27 mouse cellular contexts compared by ENCODE assay signal in the genomic region with DNA sequence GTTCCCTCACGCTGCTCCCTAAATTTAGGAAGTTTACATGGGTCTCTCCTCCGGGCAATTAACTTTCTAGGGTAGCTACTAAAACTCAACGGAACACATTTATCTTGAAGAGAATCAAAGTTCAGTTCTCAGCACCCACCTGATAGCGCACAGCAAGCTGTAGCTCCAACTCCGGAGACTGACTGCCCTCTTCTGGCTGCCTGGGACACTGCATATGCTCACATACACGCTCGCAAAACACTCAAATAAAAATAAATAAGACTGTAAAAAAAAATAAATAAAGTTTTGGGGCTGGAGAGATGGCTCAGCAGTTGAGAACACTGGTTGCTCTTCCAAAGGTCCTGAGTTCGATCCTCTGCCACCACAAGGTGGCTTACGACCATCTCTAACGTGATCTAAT.
A peak's percentile ranks its signal among the peaks of the same experiment; 100 is the strongest.
DNase-seq lines count a peak whose midpoint lies in the region; ATAC-seq and TF ChIP-seq lines count a peak whose summit lies in the region.
"Had no signal": no experiment of that assay in that cellular context is flagged by ENCODE, and none has a peak within 500 bp of the region (broad histone marks: within the 10 kb centered on the region; RNA-seq: fewer than 3 reads in every experiment).

No protein-coding gene starts in this region.

- TF ChIP-seq CTCF in intestine, postnatal 0 days (IDR thresholded peaks at IDR 0.05; ENCODE audit: low read depth): peak; percentile 17; the same call in 1 of the 2 replicates
- 0 out of 2 replicates have a peak, but pooled peaks have one; percentile 13 for TF ChIP-seq CTCF in testis, adult 2 months (IDR thresholded peaks at IDR 0.05; ENCODE audit: control insufficient read depth, insufficient read depth, insufficient replicate concordance, low read depth, low read length)

- no peak for TF ChIP-seq POLR2A in testis, adult 2 months (IDR thresholded peaks at IDR 0.05; ENCODE audit: control insufficient read depth, low read depth, low read length)

- 95% methylated on average over 10 of the region's 10 CpGs for WGBS in forebrain, embryonic 11.5 days
- 97% methylated on average over 10 of the region's 10 CpGs for WGBS in forebrain, embryonic 16.5 days
- 94% methylated on average over 10 of the region's 10 CpGs for WGBS in intestine, postnatal 0 days
- 93% methylated on average over 10 of the region's 10 CpGs for WGBS in intestine, embryonic 16.5 days

- H3K9ac ChIP-seq in forebrain, embryonic 11.5 days (ENCODE audit: low read length): no peak overlapping the region
- no peak overlapping the region for H3K9ac ChIP-seq in forebrain, embryonic 16.5 days (replicated peaks; ENCODE audit: low read depth, low read length)
- H3K9ac ChIP-seq in intestine, postnatal 0 days (ENCODE audit: low read depth, low read length): no peak overlapping the region
- H3K9ac ChIP-seq in intestine, embryonic 16.5 days (ENCODE audit: low read depth, low read length): no peak overlapping the region
- H3K9ac ChIP-seq: embryonic facial prominence, embryonic 13.5 days; limb, embryonic 12.5 days; liver, embryonic 13.5 days; lung, embryonic 14.5 days; midbrain, embryonic 13.5 days had no signal

- H3K9me3 ChIP-seq in forebrain, embryonic 11.5 days (ENCODE audit: control insufficient read depth, low read length): no peaks in the 10 kb centered on the region; the same call in 1 of the 2 replicates
- no peaks in the 10 kb centered on the region for H3K9me3 ChIP-seq in forebrain, embryonic 16.5 days (ENCODE audit: control insufficient read depth, low read length)
- H3K9me3 ChIP-seq in intestine, postnatal 0 days (ENCODE audit: control insufficient read depth): no peaks in the 10 kb centered on the region
- H3K9me3 ChIP-seq in intestine, embryonic 16.5 days (ENCODE audit: control insufficient read depth, low read length): peaks cover 4% of the 10 kb centered on the region; the same call in 1 of the 2 replicates
- H3K9me3 ChIP-seq: embryonic facial prominence, embryonic 13.5 days; limb, embryonic 12.5 days; liver, embryonic 13.5 days; megakaryocyte, embryonic 14.5 days had no signal

- no peak for ATAC-seq in forebrain, embryonic 11.5 days (replicated peaks; ENCODE audit: low FRiP score)
- no peak for ATAC-seq in forebrain, embryonic 16.5 days
- ATAC-seq in intestine, postnatal 0 days: no peak
- no peak for ATAC-seq in intestine, embryonic 16.5 days
- ATAC-seq: forebrain, embryonic 14.5 days; hindbrain, embryonic 16.5 days; midbrain, embryonic 13.5 days had no signal

- H3K4me2 ChIP-seq in forebrain, embryonic 11.5 days (ENCODE audit: low read depth, low read length, severe bottlenecking): no peak overlapping the region
- H3K4me2 ChIP-seq in forebrain, embryonic 16.5 days (ENCODE audit: low read length): no peak overlapping the region
- no peak overlapping the region for H3K4me2 ChIP-seq in intestine, postnatal 0 days (replicated peaks; ENCODE audit: low read depth)
- H3K4me2 ChIP-seq in intestine, embryonic 16.5 days (ENCODE audit: low read depth, low read length): no peak overlapping the region
- H3K4me2 ChIP-seq: embryonic facial prominence, embryonic 13.5 days; limb, embryonic 12.5 days; liver, embryonic 13.5 days; lung, embryonic 14.5 days; midbrain, embryonic 13.5 days had no signal

- no peaks in the 10 kb centered on the region for H3K4me1 ChIP-seq in forebrain, embryonic 11.5 days (replicated peaks; ENCODE audit: control insufficient read depth, insufficient read depth, low read length)
- H3K4me1 ChIP-seq in forebrain, embryonic 16.5 days (replicated peaks; ENCODE audit: control insufficient read depth, insufficient read depth, low read length): no peaks in the 10 kb centered on the region
- H3K4me1 ChIP-seq in intestine, postnatal 0 days (replicated peaks; ENCODE audit: control insufficient read depth, insufficient read depth, low read length): no peaks in the 10 kb centered on the region
- no peaks in the 10 kb centered on the region for H3K4me1 ChIP-seq in intestine, embryonic 16.5 days (ENCODE audit: control insufficient read depth, insufficient read depth, low read length)
- H3K4me1 ChIP-seq in testis, adult 2 months (ENCODE audit: control insufficient read depth, insufficient read depth, low read length): no peaks in the 10 kb centered on the region
- H3K4me1 ChIP-seq: liver, embryonic 13.5 days; megakaryocyte, embryonic 14.5 days had no signal

- no peaks in the 10 kb centered on the region for H3K36me3 ChIP-seq in forebrain, embryonic 11.5 days (ENCODE audit: control insufficient read depth, insufficient read depth, low read length)
- H3K36me3 ChIP-seq in forebrain, embryonic 16.5 days (ENCODE audit: control insufficient read depth, insufficient read depth): no peaks in the 10 kb centered on the region
- no peaks in the 10 kb centered on the region for H3K36me3 ChIP-seq in intestine, postnatal 0 days (ENCODE audit: control insufficient read depth, insufficient read depth)
- no peaks in the 10 kb centered on the region for H3K36me3 ChIP-seq in intestine, embryonic 16.5 days (ENCODE audit: control insufficient read depth, insufficient read depth, low read length)
- H3K36me3 ChIP-seq in testis, adult 2 months (ENCODE audit: control insufficient read depth, insufficient read depth, low read length): no peaks in the 10 kb centered on the region
- H3K36me3 ChIP-seq: embryonic facial prominence, embryonic 13.5 days; G1E; limb, embryonic 12.5 days; liver, embryonic 13.5 days; midbrain, embryonic 13.5 days had no signal

- no peak overlapping the region for H3K4me3 ChIP-seq in forebrain, embryonic 11.5 days (ENCODE audit: low read depth, low read length)
- no peak overlapping the region for H3K4me3 ChIP-seq in forebrain, embryonic 16.5 days (replicated peaks; ENCODE audit: low read length)
- H3K4me3 ChIP-seq in intestine, postnatal 0 days (ENCODE audit: low read depth, low read length): no peak overlapping the region
- H3K4me3 ChIP-seq in intestine, embryonic 16.5 days (ENCODE audit: low read length): no peak overlapping the region
- no peak overlapping the region for H3K4me3 ChIP-seq in testis, adult 2 months (ENCODE audit: control insufficient read depth, low read depth, low read length)
- H3K4me3 ChIP-seq: embryonic facial prominence, embryonic 13.5 days; limb, embryonic 12.5 days; liver, embryonic 13.5 days; megakaryocyte, embryonic 14.5 days; midbrain, embryonic 13.5 days had no signal

- H3K27me3 ChIP-seq in forebrain, embryonic 11.5 days (ENCODE audit: control insufficient read depth, insufficient read depth, low read length): no peaks in the 10 kb centered on the region
- H3K27me3 ChIP-seq in forebrain, embryonic 16.5 days (replicated peaks; ENCODE audit: control insufficient read depth, insufficient read depth, low read length): no peaks in the 10 kb centered on the region
- no peaks in the 10 kb centered on the region for H3K27me3 ChIP-seq in intestine, postnatal 0 days (replicated peaks; ENCODE audit: control insufficient read depth, insufficient read depth, low read length)
- no peaks in the 10 kb centered on the region for H3K27me3 ChIP-seq in intestine, embryonic 16.5 days (replicated peaks; ENCODE audit: control insufficient read depth, insufficient read depth, low read length)
- H3K27me3 ChIP-seq in testis, adult 2 months (ENCODE audit: control insufficient read depth, insufficient read depth, low read length): no peaks in the 10 kb centered on the region
- H3K27me3 ChIP-seq: embryonic facial prominence, embryonic 13.5 days; limb, embryonic 12.5 days; liver, embryonic 13.5 days; megakaryocyte, embryonic 14.5 days had no signal

- peak; percentile 15 for DNase-seq in forebrain, embryonic 11.5 days (ENCODE audit: low spot score)
- no peak for DNase-seq in testis, postnatal 10 days (ENCODE audit: low spot score)
- DNase-seq in urinary bladder, postnatal 10 days (ENCODE audit: low spot score): no peak
- no peak for DNase-seq in ovary, adult 18-20 months (ENCODE audit: low spot score)
- DNase-seq: adrenal gland, postnatal 10 days; cerebellum, adult 18-20 months; cerebellum, postnatal 14 days; gastrocnemius, postnatal 10 days; heart, adult 18-20 months; kidney, adult 11 months; kidney, postnatal 4 days; liver, embryonic 13.5 days; lung, embryonic 14.5 days; lung, postnatal 36 days; right cerebral cortex, postnatal 14 days; thymus, postnatal 25 days had no signal

- H3K27ac ChIP-seq in forebrain, embryonic 11.5 days (ENCODE audit: low read depth, low read length): no peak overlapping the region
- no peak overlapping the region for H3K27ac ChIP-seq in forebrain, embryonic 16.5 days (ENCODE audit: low read length)
- no peak overlapping the region for H3K27ac ChIP-seq in intestine, postnatal 0 days (ENCODE audit: low read depth, low read length)
- H3K27ac ChIP-seq in intestine, embryonic 16.5 days (ENCODE audit: low read length): no peak overlapping the region
- H3K27ac ChIP-seq in testis, adult 2 months (ENCODE audit: control insufficient read depth, insufficient read depth, low read depth, low read length): no peak overlapping the region
- H3K27ac ChIP-seq: embryonic facial prominence, embryonic 13.5 days; limb, embryonic 12.5 days; liver, embryonic 13.5 days; midbrain, embryonic 13.5 days had no signal
